Mouse (Mus musculus): Measurements from ENCODE around the gene Fyn. TPM values are rescaled to one million over a fixed set of nuclear protein-coding genes. Genes with fewer than 3 reads are reported as not detected.

Gene Fyn
- polyA plus RNA-seq, 1 experiment from 2014 or later: 70.3 TPM

GRCm38 (mm10) chr10:39385259-39385658 lies 16.6 kb downstream of the Fyn start:
- 82% methylated on average over 8 of the region's 8 CpGs for WGBS
- Histone ChIP-seq H3K27me3 (replicated peaks) (no peaks in the 10 kb centered on the region), H3K9ac (no peak overlapping the region), H3K4me3 (no peak overlapping the region), H3K27ac (no peak overlapping the region), H3K4me1 (peaks cover 79% of the 10 kb centered on the region), H3K9me3 (no peaks in the 10 kb centered on the region), H3K36me3 (replicated peaks) (no peaks in the 10 kb centered on the region), H3K4me2 (no peak overlapping the region)
- ATAC-seq (replicated peaks): no peak

GRCm38 (mm10) chr10:39386203-39386602 lies 17.5 kb downstream of the Fyn start:
- no peaks in the 10 kb centered on the region for H3K9me3 ChIP-seq
- WGBS: 57% methylated on average over 15 of the region's 15 CpGs
- H3K36me3 ChIP-seq (replicated peaks): no peaks in the 10 kb centered on the region
- peaks cover 76% of the 10 kb centered on the region for H3K4me1 ChIP-seq
- H3K27ac ChIP-seq: no peak overlapping the region
- no peak for ATAC-seq (replicated peaks)
- no peaks in the 10 kb centered on the region for H3K27me3 ChIP-seq (replicated peaks)
- H3K9ac ChIP-seq: no peak overlapping the region
- H3K4me3 ChIP-seq: no peak overlapping the region
- no peak overlapping the region for H3K4me2 ChIP-seq

GRCm38 (mm10) chr10:39387024-39387423 lies 18.4 kb downstream of the Fyn start:
- Histone ChIP-seq H3K4me1 (peaks cover 72% of the 10 kb centered on the region), H3K9me3 (no peaks in the 10 kb centered on the region), H3K9ac (no peak overlapping the region), H3K4me3 (no peak overlapping the region), H3K4me2 (no peak overlapping the region), H3K27ac (peak overlapping the region; percentile 58; the same call in 1 of the 2 replicates), H3K27me3 (replicated peaks) (no peaks in the 10 kb centered on the region), H3K36me3 (replicated peaks) (no peaks in the 10 kb centered on the region; the same call in 1 of the 2 replicates)
- 33% methylated on average over 5 of the region's 5 CpGs for WGBS
- peak; percentile 29 for ATAC-seq (replicated peaks)

- Histone ChIP-seq H3K4me2 (peak overlapping the region; percentile 2; the same call in 1 of the 2 replicates), H3K4me1 (peaks cover 66% of the 10 kb centered on the region), H3K9ac (no peak overlapping the region), H3K36me3 (replicated peaks) (no peaks in the 10 kb centered on the region; the same call in 1 of the 2 replicates), H3K9me3 (no peaks in the 10 kb centered on the region), H3K27me3 (replicated peaks) (no peaks in the 10 kb centered on the region), H3K27ac (peak overlapping the region; percentile 42), H3K4me3 (no peak overlapping the region)
- WGBS: 58% methylated on average over 11 of the region's 11 CpGs
- ATAC-seq (replicated peaks): peak; percentile 10; the same call in 1 of the 2 replicates
These were observed 18.9 kb downstream of the Fyn start for GRCm38 (mm10) chr10:39387556-39387955.

- Histone ChIP-seq H3K27me3 (replicated peaks) (no peaks in the 10 kb centered on the region), H3K9ac (no peak overlapping the region), H3K27ac (0 out of 2 replicates have a peak overlapping the region, but pooled peaks have one; percentile 42), H3K4me3 (no peak overlapping the region), H3K4me1 (peaks cover 61% of the 10 kb centered on the region), H3K9me3 (no peaks in the 10 kb centered on the region), H3K36me3 (replicated peaks) (no peaks in the 10 kb centered on the region; the same call in 1 of the 2 replicates), H3K4me2 (no peak overlapping the region)
- 87% methylated on average over 3 of the region's 3 CpGs for WGBS
- ATAC-seq (replicated peaks): no peak; the same call in 1 of the 2 replicates
These were observed 19.5 kb downstream of the Fyn start for GRCm38 (mm10) chr10:39388144-39388543.

- Histone ChIP-seq H3K4me3 (no peak overlapping the region), H3K9ac (no peak overlapping the region)
- 0 out of 2 replicates have a peak, but pooled peaks have one; percentile 16 for ATAC-seq (replicated peaks)
These were observed 20.8 kb downstream of the Fyn start for GRCm38 (mm10) chr10:39389451-39389891.

GRCm38 (mm10) chr10:39390541-39390940 lies 21.9 kb downstream of the Fyn start:
- H3K9ac ChIP-seq: no peak overlapping the region
- H3K27me3 ChIP-seq (replicated peaks): no peaks in the 10 kb centered on the region
- H3K4me2 ChIP-seq: no peak overlapping the region
- WGBS: 96% methylated on average over 7 of the region's 7 CpGs
- peaks cover 45% of the 10 kb centered on the region for H3K4me1 ChIP-seq
- H3K9me3 ChIP-seq: no peaks in the 10 kb centered on the region
- no peak overlapping the region for H3K4me3 ChIP-seq
- H3K27ac ChIP-seq: no peak overlapping the region
- no peaks in the 10 kb centered on the region; the same call in 1 of the 2 replicates for H3K36me3 ChIP-seq (replicated peaks)
- no peak for ATAC-seq (replicated peaks)

More at GRCm38 (mm10) chr10:39389451-39389891, 20.8 kb downstream of the Fyn start:
- no peak overlapping the region for H3K4me2 ChIP-seq
- no peaks in the 10 kb centered on the region for H3K9me3 ChIP-seq
- H3K27me3 ChIP-seq (replicated peaks): no peaks in the 10 kb centered on the region
- H3K27ac ChIP-seq: peak overlapping the region; percentile 27; the same call in 1 of the 2 replicates
- 40% methylated on average over 11 of the region's 11 CpGs for WGBS
- H3K36me3 ChIP-seq (replicated peaks): no peaks in the 10 kb centered on the region; the same call in 1 of the 2 replicates
- H3K4me1 ChIP-seq: peaks cover 56% of the 10 kb centered on the region

- H3K4me3 ChIP-seq: no peak overlapping the region
- H3K9me3 ChIP-seq: no peaks in the 10 kb centered on the region
- H3K4me1 ChIP-seq: peaks cover 21% of the 10 kb centered on the region
- no peak overlapping the region for H3K27ac ChIP-seq
- H3K9ac ChIP-seq: no peak overlapping the region
- no peak for ATAC-seq (replicated peaks)
- H3K36me3 ChIP-seq (replicated peaks): no peaks in the 10 kb centered on the region; the same call in 1 of the 2 replicates
- H3K4me2 ChIP-seq: no peak overlapping the region
- H3K27me3 ChIP-seq (replicated peaks): no peaks in the 10 kb centered on the region
- WGBS: 84% methylated on average over 6 of the region's 6 CpGs
These were observed 24.3 kb downstream of the Fyn start for GRCm38 (mm10) chr10:39392900-39393483.

- WGBS: 96% methylated on average over 5 of the region's 5 CpGs
- ATAC-seq (replicated peaks): no peak
These were observed 26.9 kb downstream of the Fyn start for GRCm38 (mm10) chr10:39395544-39395943.

GRCm38 (mm10) chr10:39398924-39399323 lies 30.3 kb downstream of the Fyn start:
- Histone ChIP-seq H3K27ac (no peak overlapping the region), H3K4me3 (no peak overlapping the region), H3K4me2 (no peak overlapping the region), H3K4me1 (peaks cover 4% of the 10 kb centered on the region; the same call in 1 of the 2 replicates), H3K36me3 (replicated peaks) (no peaks in the 10 kb centered on the region), H3K27me3 (replicated peaks) (no peaks in the 10 kb centered on the region), H3K9me3 (no peaks in the 10 kb centered on the region), H3K9ac (no peak overlapping the region)
- WGBS: 75% methylated on average over 7 of the region's 7 CpGs
- no peak for ATAC-seq (replicated peaks)

More at GRCm38 (mm10) chr10:39395544-39395943, 26.9 kb downstream of the Fyn start:
- no peak overlapping the region for H3K4me3 ChIP-seq
- H3K4me1 ChIP-seq: peaks cover 3% of the 10 kb centered on the region; the same call in 1 of the 2 replicates
- H3K4me2 ChIP-seq: no peak overlapping the region
- H3K9ac ChIP-seq: no peak overlapping the region
- H3K27me3 ChIP-seq (replicated peaks): no peaks in the 10 kb centered on the region
- no peaks in the 10 kb centered on the region; the same call in 1 of the 2 replicates for H3K36me3 ChIP-seq (replicated peaks)
- H3K9me3 ChIP-seq: no peaks in the 10 kb centered on the region
- no peak overlapping the region for H3K27ac ChIP-seq

GRCm38 (mm10) chr10:39400155-39400554 lies 31.5 kb downstream of the Fyn start:
- no peak overlapping the region for H3K4me2 ChIP-seq
- no peaks in the 10 kb centered on the region for H3K27me3 ChIP-seq (replicated peaks)
- WGBS: 92% methylated on average over 5 of the region's 5 CpGs
- no peaks in the 10 kb centered on the region for H3K36me3 ChIP-seq (replicated peaks)
- ATAC-seq (replicated peaks): no peak
- no peaks in the 10 kb centered on the region for H3K9me3 ChIP-seq
- H3K4me3 ChIP-seq: no peak overlapping the region
- H3K9ac ChIP-seq: no peak overlapping the region
- peaks cover 4% of the 10 kb centered on the region; the same call in 1 of the 2 replicates for H3K4me1 ChIP-seq
- H3K27ac ChIP-seq: no peak overlapping the region

- no peak overlapping the region for H3K9ac ChIP-seq
- peaks cover 9% of the 10 kb centered on the region for H3K4me1 ChIP-seq
- H3K36me3 ChIP-seq (replicated peaks): no peaks in the 10 kb centered on the region
- 91% methylated on average over 6 of the region's 6 CpGs for WGBS
- no peaks in the 10 kb centered on the region for H3K9me3 ChIP-seq
- H3K27me3 ChIP-seq (replicated peaks): no peaks in the 10 kb centered on the region
- H3K4me2 ChIP-seq: no peak overlapping the region
- H3K27ac ChIP-seq: no peak overlapping the region
- no peak for ATAC-seq (replicated peaks)
- H3K4me3 ChIP-seq: no peak overlapping the region
These were observed 33.8 kb downstream of the Fyn start for GRCm38 (mm10) chr10:39402487-39402886.

GRCm38 (mm10) chr10:39403706-39404105 lies 35.1 kb downstream of the Fyn start:
- Histone ChIP-seq H3K9me3 (no peaks in the 10 kb centered on the region), H3K4me2 (no peak overlapping the region), H3K27ac (no peak overlapping the region), H3K4me3 (no peak overlapping the region), H3K36me3 (replicated peaks) (no peaks in the 10 kb centered on the region), H3K4me1 (peaks cover 9% of the 10 kb centered on the region), H3K9ac (no peak overlapping the region), H3K27me3 (replicated peaks) (no peaks in the 10 kb centered on the region)
- ATAC-seq (replicated peaks): no peak; the same call in 1 of the 2 replicates
- WGBS: 82% methylated on average over 6 of the region's 6 CpGs
